Mouse (Mus musculus) naive thymus-derived CD4-positive, alpha-beta T cell, adult 2 months (primary cell): Measurements from ENCODE around the gene U2af2.

ENCODE experiments used
- DNase-seq: peaks from one replicate; pipeline ENCODE4 v3.0.0-alpha.2; 2011; ENCODE audit warnings: low read depth

U2af2 gene

DNA sequence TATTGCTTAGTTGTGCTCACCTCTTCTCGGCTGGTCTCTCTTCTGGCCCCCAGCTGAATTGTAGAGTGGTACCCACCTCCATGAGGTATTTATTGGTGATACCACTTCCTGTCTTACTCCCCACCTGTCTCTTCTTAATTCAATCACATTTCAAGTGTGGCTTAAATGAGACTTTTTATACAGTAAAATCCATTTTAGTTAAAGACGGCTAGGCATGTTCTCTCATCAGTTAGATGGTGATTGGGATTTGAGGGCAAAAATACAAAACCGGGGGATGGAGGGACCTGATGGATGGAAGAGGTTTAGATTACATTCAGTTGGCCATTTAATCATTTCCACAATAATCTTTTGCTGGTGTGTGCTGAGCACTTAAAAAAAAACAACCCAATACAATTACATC is 54.9 kb downstream of the U2af2 start, which contains the start of gene Rfpl4:
Rfpl4 (minus strand) TSS at position 101 of the 400 bp plus-strand sequence.
- DNase-seq = no peak

DNA sequence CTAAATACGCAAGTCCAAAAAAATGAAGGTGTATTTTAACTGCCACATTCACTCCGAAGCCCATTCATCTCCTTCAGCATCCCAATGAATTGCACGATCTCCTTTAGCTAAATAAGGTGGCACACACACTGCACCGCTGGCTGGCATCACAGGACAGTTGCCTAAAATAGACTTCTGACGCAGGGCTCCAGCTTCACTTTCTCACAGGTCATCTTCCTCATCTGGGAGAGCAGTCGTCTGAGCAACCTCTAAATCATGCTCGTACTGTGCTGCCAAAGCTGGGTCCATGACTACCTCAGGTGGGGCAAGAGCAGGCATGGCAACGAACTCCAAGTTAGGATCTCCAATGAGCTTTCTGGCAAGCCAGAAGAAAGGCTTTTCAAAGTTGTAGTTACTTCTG is 63.1 kb downstream of the U2af2 start:
- DNase-seq = no peak

DNA sequence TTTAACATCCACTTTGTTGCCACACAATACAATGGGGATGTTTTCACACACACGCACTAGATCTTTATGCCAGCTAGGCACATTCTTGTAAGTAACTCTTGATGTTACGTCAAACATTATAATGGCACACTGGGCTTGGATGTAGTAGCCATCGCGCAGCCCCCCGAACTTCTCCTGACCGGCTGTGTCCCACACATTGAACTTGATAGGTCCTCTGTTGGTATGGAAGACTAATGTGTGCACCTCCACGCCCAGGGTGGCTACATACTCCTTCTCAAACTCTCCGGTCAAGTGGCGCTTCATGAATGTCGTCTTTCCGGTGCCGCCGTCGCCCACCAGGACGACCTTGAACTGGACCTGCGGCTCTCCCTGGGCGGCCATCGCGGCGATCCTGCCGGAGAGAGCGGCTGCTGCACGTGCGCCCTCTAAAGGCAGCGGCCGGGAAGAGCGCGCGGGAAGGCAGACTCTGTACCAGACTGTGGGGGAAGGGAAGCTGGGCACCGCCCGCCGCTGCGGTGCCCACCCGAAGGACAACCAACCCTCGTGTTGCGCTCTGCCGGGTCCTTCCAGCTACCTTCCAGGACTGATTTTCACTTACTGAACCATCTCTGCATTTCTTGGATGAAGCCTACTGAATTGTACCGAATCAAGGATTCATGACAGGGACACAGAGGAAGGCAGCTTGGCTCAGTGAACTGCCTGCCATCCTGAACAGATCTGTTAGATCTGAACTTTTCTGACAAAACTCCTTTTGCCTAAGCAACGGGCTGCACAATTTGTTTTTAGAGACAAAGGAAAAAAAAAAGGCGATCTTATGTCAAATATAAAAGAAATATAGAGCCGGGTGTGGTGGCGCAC is 63.8 kb downstream of the U2af2 start, which contains the start of gene Rasl2-9:
Rasl2-9 (minus strand) TSS at position 402 of the 858 bp plus-strand sequence.
- DNase-seq = peak; percentile 27
